Mouse (Mus musculus): ENCODE data around the gene Shroom1. TPM values are rescaled to one million over a fixed set of nuclear protein-coding genes. Genes with fewer than 3 reads are reported as not detected.
A peak's percentile ranks its signal among the peaks of the same experiment; 100 is the strongest.

Gene Shroom1
- polyA plus RNA-seq, 1 experiment: 0.35 TPM

GRCm38 (mm10) chr11:53452396-53452795 is 4.6 kb upstream of the Shroom1 start:
- no peak for TF ChIP-seq POLR2A (IDR thresholded peaks at IDR 0.05; ENCODE audit: low read depth, low read length)
- TF ChIP-seq CTCF (IDR thresholded peaks at IDR 0.05; ENCODE audit: extremely low read depth, insufficient read depth, insufficient read length, insufficient replicate concordance): no peak
- Histone ChIP-seq H3K27me3 (ENCODE audit: control insufficient read depth, insufficient read depth, low read length) (peaks cover 7% of the 10 kb centered on the region), H3K4me1 (ENCODE audit: control insufficient read depth, insufficient read depth, insufficient read length) (peaks cover 5% of the 10 kb centered on the region), H3K27ac (ENCODE audit: insufficient read depth, low read length) (no peak overlapping the region), H3K4me3 (ENCODE audit: extremely low read depth, insufficient read depth, insufficient read length) (no peak overlapping the region), H3K36me3 (ENCODE audit: control insufficient read depth, insufficient read depth, low read length) (no peaks in the 10 kb centered on the region)
- WGBS: 95% methylated on average over 9 of the region's 9 CpGs
- DNase-seq (ENCODE audit: low read depth in 1 of 2, low spot score in 2 of 2): no peak

- WGBS: 91% methylated on average over 5 of the region's 5 CpGs
- no peak for DNase-seq (ENCODE audit: low read depth in 1 of 2, low spot score in 2 of 2)
- H3K4me1 ChIP-seq (ENCODE audit: control insufficient read depth, insufficient read depth, insufficient read length): peaks cover 5% of the 10 kb centered on the region
- no peak overlapping the region for H3K27ac ChIP-seq (ENCODE audit: insufficient read depth, low read length)
- no peaks in the 10 kb centered on the region for H3K36me3 ChIP-seq (ENCODE audit: control insufficient read depth, insufficient read depth, low read length)
- peaks cover 9% of the 10 kb centered on the region for H3K27me3 ChIP-seq (ENCODE audit: control insufficient read depth, insufficient read depth, low read length)
- TF ChIP-seq POLR2A (IDR thresholded peaks at IDR 0.05; ENCODE audit: low read depth, low read length) (no peak), CTCF (IDR thresholded peaks at IDR 0.05; ENCODE audit: extremely low read depth, insufficient read depth, insufficient read length, insufficient replicate concordance) (no peak)
- no peak overlapping the region for H3K4me3 ChIP-seq (ENCODE audit: extremely low read depth, insufficient read depth, insufficient read length)
Observed at GRCm38 (mm10) chr11:53453031-53453430, 4.0 kb upstream of the Shroom1 start.

- TF ChIP-seq POLR2A (IDR thresholded peaks at IDR 0.05; ENCODE audit: low read depth, low read length): no peak
- TF ChIP-seq CTCF (IDR thresholded peaks at IDR 0.05; ENCODE audit: extremely low read depth, insufficient read depth, insufficient read length, insufficient replicate concordance): no peak
- DNase-seq (ENCODE audit: low read depth in 1 of 2, low spot score in 2 of 2): no peak
- WGBS: 26% methylated on average over 29 of the region's 29 CpGs
- H3K27ac ChIP-seq (ENCODE audit: insufficient read depth, low read length): no peak overlapping the region
- H3K27me3 ChIP-seq (ENCODE audit: control insufficient read depth, insufficient read depth, low read length): peaks cover 9% of the 10 kb centered on the region
- H3K4me1 ChIP-seq (ENCODE audit: control insufficient read depth, insufficient read depth, insufficient read length): peaks cover 5% of the 10 kb centered on the region
- no peaks in the 10 kb centered on the region for H3K36me3 ChIP-seq (ENCODE audit: control insufficient read depth, insufficient read depth, low read length)
- peak overlapping the region; percentile 48; the same call in 1 of the 2 replicates for H3K4me3 ChIP-seq (ENCODE audit: extremely low read depth, insufficient read depth, insufficient read length)
Observed at GRCm38 (mm10) chr11:53457372-53457954, 458 bp downstream of the Shroom1 start.

- Histone ChIP-seq H3K27ac (ENCODE audit: insufficient read depth, low read length) (no peak overlapping the region), H3K36me3 (ENCODE audit: control insufficient read depth, insufficient read depth, low read length) (no peaks in the 10 kb centered on the region), H3K4me3 (ENCODE audit: extremely low read depth, insufficient read depth, insufficient read length) (no peak overlapping the region), H3K4me1 (ENCODE audit: control insufficient read depth, insufficient read depth, insufficient read length) (peaks cover 8% of the 10 kb centered on the region), H3K27me3 (ENCODE audit: control insufficient read depth, insufficient read depth, low read length) (peaks cover 20% of the 10 kb centered on the region)
- WGBS: 84% methylated on average over 3 of the region's 3 CpGs
- TF ChIP-seq CTCF (IDR thresholded peaks at IDR 0.05; ENCODE audit: extremely low read depth, insufficient read depth, insufficient read length, insufficient replicate concordance): no peak
- TF ChIP-seq POLR2A (IDR thresholded peaks at IDR 0.05; ENCODE audit: low read depth, low read length): no peak
- no peak for DNase-seq (ENCODE audit: low read depth in 1 of 2, low spot score in 2 of 2)
Observed at GRCm38 (mm10) chr11:53458996-53459395, 2.0 kb downstream of the Shroom1 start.

- H3K4me1 ChIP-seq (ENCODE audit: control insufficient read depth, insufficient read depth, insufficient read length): peaks cover 8% of the 10 kb centered on the region
- TF ChIP-seq CTCF (IDR thresholded peaks at IDR 0.05; ENCODE audit: extremely low read depth, insufficient read depth, insufficient read length, insufficient replicate concordance) (no peak), POLR2A (IDR thresholded peaks at IDR 0.05; ENCODE audit: low read depth, low read length) (no peak)
- H3K4me3 ChIP-seq (ENCODE audit: extremely low read depth, insufficient read depth, insufficient read length): no peak overlapping the region
- WGBS: 70% methylated on average over 3 of the region's 3 CpGs
- no peak overlapping the region for H3K27ac ChIP-seq (ENCODE audit: insufficient read depth, low read length)
- H3K36me3 ChIP-seq (ENCODE audit: control insufficient read depth, insufficient read depth, low read length): no peaks in the 10 kb centered on the region
- DNase-seq (ENCODE audit: low read depth in 1 of 2, low spot score in 2 of 2): no peak
- H3K27me3 ChIP-seq (ENCODE audit: control insufficient read depth, insufficient read depth, low read length): peaks cover 21% of the 10 kb centered on the region
Observed at GRCm38 (mm10) chr11:53460192-53460591, 3.2 kb downstream of the Shroom1 start.

GRCm38 (mm10) chr11:53461727-53462126 is 4.7 kb downstream of the Shroom1 start:
- Histone ChIP-seq H3K27ac (ENCODE audit: insufficient read depth, low read length) (no peak overlapping the region), H3K4me1 (ENCODE audit: control insufficient read depth, insufficient read depth, insufficient read length) (peaks cover 8% of the 10 kb centered on the region), H3K4me3 (ENCODE audit: extremely low read depth, insufficient read depth, insufficient read length) (no peak overlapping the region), H3K27me3 (ENCODE audit: control insufficient read depth, insufficient read depth, low read length) (peaks cover 21% of the 10 kb centered on the region), H3K36me3 (ENCODE audit: control insufficient read depth, insufficient read depth, low read length) (no peaks in the 10 kb centered on the region)
- TF ChIP-seq POLR2A (IDR thresholded peaks at IDR 0.05; ENCODE audit: low read depth, low read length) (no peak), CTCF (IDR thresholded peaks at IDR 0.05; ENCODE audit: extremely low read depth, insufficient read depth, insufficient read length, insufficient replicate concordance) (no peak)
- no peak for DNase-seq (ENCODE audit: low read depth in 1 of 2, low spot score in 2 of 2)
- WGBS: 55% methylated on average over 5 of the region's 5 CpGs

Measured in spleen, adult 2 months (tissue).